Mouse (Mus musculus) lung, embryonic 16.5 days (tissue): Measurements from ENCODE around the gene Ccdc151. TPM values are rescaled to one million over a fixed set of nuclear protein-coding genes. Genes with fewer than 3 reads are reported as not detected.

Experiments
- ATAC-seq: fragments of 200-750 bp; cut with Nextera tagmentation; 2 replicates; pipeline ENCODE4 v1.8.0; 2017; ENCODE audit warnings: low read depth, mild to moderate bottlenecking, moderate library complexity
- H3K27ac ChIP-seq: fragments of 300-500 bp; sonication (generic); 2 replicates; pipeline ENCODE4 v1.5.1; 2014; ENCODE audit warnings: mild to moderate bottlenecking, control low read depth, low read length
- H3K27me3 ChIP-seq: fragments of 300-500 bp; sonication (generic); 2 replicates; pipeline ENCODE4 v1.6.1; 2014; ENCODE audit warnings: low read depth, low read length, mixed read lengths; ENCODE audit not compliant: control insufficient read depth, insufficient read depth
- H3K36me3 ChIP-seq: fragments of 300-500 bp; sonication (generic); 2 replicates; pipeline ENCODE4 v1.6.1; 2014; ENCODE audit warnings: low read length; ENCODE audit not compliant: control insufficient read depth, insufficient read depth
- H3K4me1 ChIP-seq: fragments of 300-500 bp; sonication (generic); replicated peaks from 2 replicates; pipeline ENCODE4 v1.6.1; 2014; ENCODE audit warnings: low read length, mixed read lengths; ENCODE audit not compliant: control insufficient read depth, insufficient read depth
- H3K4me2 ChIP-seq: fragments of 300-500 bp; sonication (generic); 2 replicates; pipeline ENCODE4 v1.6.1; 2014; ENCODE audit warnings: low read depth, low read length, control low read depth
- H3K4me3 ChIP-seq: fragments of 300-500 bp; sonication (generic); 2 replicates; pipeline ENCODE4 v1.5.1; 2014; ENCODE audit warnings: mild to moderate bottlenecking, low read length, control low read depth
- H3K9ac ChIP-seq: fragments of 300-500 bp; sonication (generic); 2 replicates; pipeline ENCODE4 v1.6.1; 2014; ENCODE audit warnings: low read length, control low read depth
- H3K9me3 ChIP-seq: fragments of 300-500 bp; sonication (generic); 2 replicates; pipeline ENCODE4 v1.6.1; 2016; ENCODE audit warnings: low read length; ENCODE audit not compliant: control insufficient read depth
- WGBS: fragments of 180-500 bp; shearing (Covaris S2); extraction: QIAGEN DNeasy Blood & Tissue Kit; methylation state at CpG from one replicate; pipeline ENCODE4 v1.1.7; 2014; 5-methylcytosine and 5-hydroxymethylcytosine counted together
- polyA plus RNA-seq: library from polyadenylated mRNA; unstranded; fragments of >200 nt; fragmentation: Nextera tagmentation; extraction: Ambion mirVana; gene quantifications from 2 replicates; pipeline ENCODE4 v1.2.1, GENCODE M21; 2015

The Ccdc151 gene
- 6.6 and 8.1 TPM in 2 replicates for polyA plus RNA-seq

DNA sequence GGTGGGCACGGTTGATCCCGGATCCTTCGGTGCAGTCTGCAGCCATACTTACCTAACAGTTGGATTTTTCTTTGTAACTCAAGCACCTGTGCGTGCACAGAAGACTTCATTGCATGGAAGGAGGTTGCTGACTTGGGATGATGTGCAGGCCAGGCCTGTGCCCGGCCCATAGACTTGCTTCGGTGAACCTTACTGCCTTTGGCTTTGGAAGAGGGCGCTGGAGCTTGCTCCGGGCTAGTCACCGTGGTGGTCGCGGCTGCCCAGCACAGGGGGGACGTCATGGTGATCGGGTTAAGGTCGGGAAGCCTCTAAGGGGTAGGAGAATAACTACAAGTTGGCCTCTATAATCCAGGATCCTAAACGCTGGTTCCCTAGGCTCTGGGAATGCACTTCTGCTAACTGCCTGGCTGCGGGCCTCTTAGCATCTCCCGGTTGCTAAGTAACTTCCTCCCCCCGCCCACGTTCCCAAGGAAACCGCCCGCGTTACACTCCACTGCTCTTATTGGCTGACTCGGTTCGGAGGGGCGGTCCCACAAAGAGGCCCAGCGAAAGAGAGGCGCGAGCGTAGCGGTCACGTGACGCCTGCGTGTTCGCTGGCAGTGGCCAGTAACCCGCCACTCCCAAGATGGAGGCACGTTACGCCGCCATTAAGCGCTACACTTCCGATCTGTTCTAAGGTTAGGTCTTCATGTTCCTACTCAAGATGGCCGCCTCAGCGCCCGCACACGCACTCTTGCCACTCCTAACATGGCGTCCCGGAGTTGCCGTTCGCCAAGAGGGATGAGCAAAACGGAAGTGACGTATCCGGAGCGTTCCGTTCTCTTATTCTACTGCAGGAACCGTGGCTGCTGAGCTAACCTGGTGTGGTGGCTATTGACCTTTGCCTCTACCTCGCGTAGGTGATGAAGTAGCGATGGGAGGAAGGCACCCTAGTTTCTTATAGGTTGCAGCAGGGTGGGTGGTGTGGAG is at the start of gene Ccdc151, which contains the start of gene Prkcsh:
Ccdc151 (minus strand) TSS at position 441 of the 969 bp plus-strand sequence.
Prkcsh (plus strand) TSS at position 613 of the 969 bp plus-strand sequence.
- WGBS = 6% methylated on average over 57 of the region's 57 CpGs
- Histone ChIP-seq H3K27ac (peak within 1 kb of the TSS; percentile 29; the same call in 1 of the 2 replicates), H3K9me3 (no peaks in the 10 kb centered on the region), H3K27me3 (no peaks in the 10 kb centered on the region; the same call in 1 of the 2 replicates), H3K4me1 (peaks cover 12% of the 10 kb centered on the region), H3K4me2 (peak within 1 kb of the TSS; percentile 71), H3K9ac (peak within 1 kb of the TSS; percentile 75), H3K4me3 (peak within 1 kb of the TSS; percentile 71), H3K36me3 (peaks cover 22% of the 10 kb centered on the region)
- ATAC-seq = peak; percentile 99

DNA sequence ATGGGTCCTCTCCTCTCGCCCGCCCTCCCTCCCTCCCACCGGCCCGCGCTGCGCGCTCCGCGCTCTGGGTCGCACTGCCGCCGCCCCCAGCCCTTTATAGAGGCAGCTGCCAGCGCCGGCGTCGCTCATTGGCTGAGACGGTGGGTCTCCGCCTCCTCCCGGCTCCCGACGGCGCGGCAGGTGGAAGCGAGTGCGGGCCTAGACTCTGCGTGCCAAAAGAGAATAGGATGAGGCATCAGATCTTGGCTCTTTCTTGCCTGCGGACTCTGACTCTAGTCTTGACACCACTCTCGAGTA is 49.5 kb upstream of the Ccdc151 start, which contains the start of gene Elavl3:
Elavl3 (minus strand) TSS at position 66 of the 297 bp plus-strand sequence.
- H3K4me2 ChIP-seq = peak within 1 kb of the TSS; percentile 53
- 1% methylated on average over 24 of the region's 28 CpGs for WGBS
- H3K36me3 ChIP-seq = no peaks in the 10 kb centered on the region; the same call in 1 of the 2 replicates
- H3K9me3 ChIP-seq = no peaks in the 10 kb centered on the region
- peaks cover 55% of the 10 kb centered on the region for H3K27me3 ChIP-seq
- H3K4me1 ChIP-seq = peaks cover 18% of the 10 kb centered on the region; the same call in 1 of the 2 replicates
- H3K27ac ChIP-seq = no peak within 1 kb of the TSS
- peak within 1 kb of the TSS; percentile 37 for H3K4me3 ChIP-seq
- no peak within 1 kb of the TSS for H3K9ac ChIP-seq
- no peak for ATAC-seq

DNA sequence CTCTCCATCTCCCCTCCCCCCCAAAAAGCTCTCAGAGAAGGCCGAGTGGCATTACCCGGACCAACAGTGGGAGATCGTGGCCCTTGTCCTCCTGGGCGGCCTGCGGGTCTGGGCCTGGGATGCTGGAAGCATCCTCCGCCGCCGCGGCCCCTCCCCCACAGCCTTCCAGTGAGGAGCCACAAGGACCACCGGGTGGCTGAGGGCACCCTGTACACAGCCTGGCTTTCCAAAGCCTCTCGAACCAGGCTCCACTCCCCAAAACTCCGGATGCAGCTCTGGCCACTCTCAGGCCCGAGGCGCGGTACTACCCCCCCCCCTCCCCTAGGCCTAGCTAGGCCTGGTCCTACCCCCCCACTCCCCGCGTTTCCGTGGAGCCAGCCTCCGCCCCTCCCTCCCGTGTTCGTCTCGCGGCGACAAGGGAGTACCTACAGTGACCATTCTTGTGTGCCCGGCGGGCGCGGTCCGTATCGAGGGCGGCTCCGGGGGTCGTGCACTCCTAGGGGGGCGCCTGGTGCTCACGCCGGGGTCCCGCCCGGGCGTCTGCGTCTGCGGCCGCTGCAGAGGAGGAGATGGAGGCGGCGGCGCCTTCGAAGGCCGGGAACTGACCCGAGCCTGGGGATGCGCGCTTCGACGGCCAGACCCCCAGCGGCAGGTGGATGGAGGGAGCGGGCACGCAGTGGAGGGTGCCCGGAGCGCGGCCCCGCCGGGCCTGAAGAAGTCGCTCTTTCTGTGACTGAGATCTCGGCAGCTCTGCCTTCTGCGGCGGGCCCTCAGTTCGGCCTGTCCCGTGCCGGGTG is 48.9 kb upstream of the Ccdc151 start:
- Histone ChIP-seq H3K27me3 (peaks cover 55% of the 10 kb centered on the region), H3K27ac (no peak overlapping the region), H3K4me1 (peaks cover 18% of the 10 kb centered on the region; the same call in 1 of the 2 replicates), H3K36me3 (no peaks in the 10 kb centered on the region), H3K9ac (no peak overlapping the region), H3K9me3 (no peaks in the 10 kb centered on the region), H3K4me2 (peak overlapping the region; percentile 53), H3K4me3 (peak overlapping the region; percentile 37)
- no peak for ATAC-seq
- 3% methylated on average over 40 of the region's 67 CpGs for WGBS

DNA sequence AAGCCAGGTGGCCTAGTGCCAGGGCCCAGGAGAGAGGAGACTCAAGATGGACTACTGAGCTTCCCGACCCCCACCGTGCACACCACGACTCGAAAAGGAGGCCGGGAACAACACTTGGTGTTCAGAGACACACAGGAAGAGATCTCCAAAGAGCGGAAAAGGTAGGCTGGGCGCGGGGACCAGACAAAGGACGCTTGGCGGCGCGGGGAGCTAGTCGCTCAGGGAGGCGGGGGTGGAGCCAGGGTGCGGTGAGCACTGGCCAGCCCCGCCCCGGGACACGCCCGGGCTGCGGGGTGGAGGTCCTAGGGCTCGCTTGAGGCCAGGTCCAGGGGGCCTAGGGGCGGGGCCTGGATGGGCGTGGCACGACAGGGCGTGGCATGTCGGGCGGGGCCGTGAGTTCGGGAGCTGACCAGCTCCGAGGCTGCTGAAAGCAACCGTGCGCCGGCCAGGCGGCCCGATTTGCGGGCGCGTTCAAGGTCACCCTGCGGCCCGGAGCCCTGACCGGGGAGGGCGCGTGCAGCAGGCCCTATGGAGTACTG is 48.0 kb upstream of the Ccdc151 start:
- no peak overlapping the region for H3K9ac ChIP-seq
- peak overlapping the region; percentile 53 for H3K4me2 ChIP-seq
- H3K36me3 ChIP-seq = no peaks in the 10 kb centered on the region
- H3K4me3 ChIP-seq = peak overlapping the region; percentile 37
- H3K27ac ChIP-seq = no peak overlapping the region
- WGBS = 1% methylated on average over 43 of the region's 43 CpGs
- H3K9me3 ChIP-seq = no peaks in the 10 kb centered on the region
- H3K4me1 ChIP-seq = peaks cover 18% of the 10 kb centered on the region; the same call in 1 of the 2 replicates
- peak; percentile 65; the same call in 1 of the 2 replicates for ATAC-seq
- H3K27me3 ChIP-seq = peaks cover 55% of the 10 kb centered on the region

DNA sequence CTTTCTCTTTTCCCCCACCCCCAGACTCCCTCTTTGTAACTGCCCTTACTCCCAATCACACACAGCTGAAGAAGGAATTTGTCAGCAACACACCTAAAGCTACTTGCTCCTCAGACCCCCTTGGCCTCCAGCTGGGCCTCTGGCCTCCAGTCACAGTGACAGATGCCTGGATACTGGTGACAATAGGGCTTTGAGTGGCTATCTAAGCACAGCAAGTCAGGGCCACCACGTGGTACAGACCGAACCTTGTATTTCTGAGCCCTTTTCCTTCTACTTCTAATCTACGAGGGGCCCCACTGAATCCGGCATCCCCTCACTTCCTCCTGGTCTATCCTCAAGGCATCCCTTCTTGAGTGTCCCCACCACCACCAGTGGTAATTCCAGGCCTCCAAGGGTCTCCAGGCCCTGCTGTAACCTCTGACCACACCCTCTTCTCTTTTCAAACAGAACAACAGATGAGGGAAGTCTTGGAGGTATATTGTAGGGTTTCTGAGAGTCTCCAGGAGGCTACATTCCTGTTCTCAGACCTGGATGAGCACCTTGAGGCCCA is 47.4 kb upstream of the Ccdc151 start:
- Histone ChIP-seq H3K36me3 (no peaks in the 10 kb centered on the region), H3K4me3 (no peak overlapping the region), H3K27me3 (peaks cover 55% of the 10 kb centered on the region), H3K9ac (no peak overlapping the region), H3K4me1 (peaks cover 18% of the 10 kb centered on the region; the same call in 1 of the 2 replicates), H3K27ac (no peak overlapping the region), H3K9me3 (no peaks in the 10 kb centered on the region), H3K4me2 (no peak overlapping the region)
- 50% methylated on average over 4 of the region's 4 CpGs for WGBS
- ATAC-seq = no peak

DNA sequence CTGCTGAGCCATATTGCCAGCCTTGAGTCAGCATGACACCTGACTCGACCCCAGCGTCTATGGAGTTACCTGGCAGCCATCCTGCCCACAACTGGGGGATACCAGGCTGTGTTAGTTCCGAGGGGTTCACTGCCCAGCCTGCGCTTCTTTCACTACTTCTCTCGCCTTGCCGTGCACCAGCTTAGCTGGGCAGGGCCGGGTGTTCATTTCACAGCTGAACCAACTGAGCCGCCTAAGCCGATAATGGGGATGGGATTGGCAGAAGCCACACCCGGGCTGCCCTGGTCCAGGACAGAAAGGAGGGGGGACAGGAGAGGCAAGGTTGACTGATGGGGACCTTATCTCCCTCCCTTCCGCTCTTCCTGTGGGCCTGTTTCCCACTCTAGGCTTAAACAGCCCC is 46.9 kb upstream of the Ccdc151 start:
- WGBS = 64% methylated on average over 11 of the region's 11 CpGs
- peaks cover 52% of the 10 kb centered on the region for H3K27me3 ChIP-seq

DNA sequence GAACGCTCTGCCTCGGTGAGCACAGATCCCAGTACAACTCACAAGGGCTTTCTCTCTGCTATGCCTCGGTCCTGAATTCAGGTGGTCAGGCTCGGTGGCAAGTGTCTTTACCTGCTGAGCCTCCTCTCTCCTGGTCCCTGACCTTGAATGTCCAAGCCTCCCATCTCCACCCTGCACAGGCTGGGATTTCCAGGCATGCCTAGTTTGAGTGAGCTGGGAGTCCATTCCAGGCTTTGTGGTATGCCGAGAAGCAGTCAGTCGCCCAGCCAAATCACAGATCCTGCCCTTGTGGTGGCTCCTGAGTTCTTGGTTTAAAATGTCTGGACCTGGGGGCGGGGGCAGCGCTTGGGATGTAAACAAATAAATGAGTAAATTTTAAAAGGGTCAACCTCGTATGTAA is 44.9 kb upstream of the Ccdc151 start:
- no peaks in the 10 kb centered on the region for H3K36me3 ChIP-seq
- no peak overlapping the region for H3K4me2 ChIP-seq
- peaks cover 34% of the 10 kb centered on the region for H3K27me3 ChIP-seq
- H3K27ac ChIP-seq = no peak overlapping the region
- no peak overlapping the region for H3K4me3 ChIP-seq
- WGBS = 43% methylated on average over 9 of the region's 9 CpGs
- no peaks in the 10 kb centered on the region for H3K9me3 ChIP-seq
- H3K9ac ChIP-seq = no peak overlapping the region
- peaks cover 15% of the 10 kb centered on the region; the same call in 1 of the 2 replicates for H3K4me1 ChIP-seq
- no peak for ATAC-seq

More for the DNA sequence above, 46.9 kb upstream of the Ccdc151 start:
- no peak for ATAC-seq
- Histone ChIP-seq H3K4me3 (no peak overlapping the region), H3K36me3 (no peaks in the 10 kb centered on the region), H3K27ac (no peak overlapping the region), H3K4me2 (no peak overlapping the region), H3K9ac (no peak overlapping the region), H3K9me3 (no peaks in the 10 kb centered on the region), H3K4me1 (peaks cover 15% of the 10 kb centered on the region; the same call in 1 of the 2 replicates)

DNA sequence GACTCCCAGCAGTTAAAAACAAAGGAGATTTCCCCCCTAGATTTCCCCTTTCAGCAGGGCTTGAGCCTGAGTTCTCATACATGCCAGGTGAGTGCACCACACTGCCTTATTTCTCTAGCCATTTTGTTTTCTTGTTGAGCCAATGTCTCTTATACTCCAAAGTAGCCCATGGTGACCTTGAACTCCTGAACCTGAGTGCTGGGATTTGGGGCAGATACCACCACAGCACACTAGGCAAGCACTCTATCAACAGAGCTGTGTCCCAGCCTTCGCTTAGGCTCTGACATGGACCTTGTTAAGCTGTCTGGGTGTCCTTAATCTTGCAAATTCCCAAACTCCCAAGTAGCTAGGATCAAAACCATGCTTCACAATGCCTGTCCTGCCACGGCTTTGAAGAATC is 39.4 kb upstream of the Ccdc151 start:
- Histone ChIP-seq H3K9ac (no peak overlapping the region), H3K9me3 (no peaks in the 10 kb centered on the region), H3K4me2 (no peak overlapping the region), H3K36me3 (no peaks in the 10 kb centered on the region), H3K27ac (no peak overlapping the region), H3K4me1 (no peaks in the 10 kb centered on the region), H3K4me3 (no peak overlapping the region), H3K27me3 (no peaks in the 10 kb centered on the region)
- no peak for ATAC-seq
- 44% methylated on average over 2 of the region's 2 CpGs for WGBS
